Mouse (Mus musculus) frontal cortex, postnatal 36 days (tissue): ENCODE measurements at regions not wholly inside any gene's neighbourhood (a gene's known extent, or its start where the extent isn't known, plus 50 kb on each side); places are given as distances from the start of the nearest gene placed in this dataset.

ENCODE experiments used
- DNase-seq, 2 experiments: peaks; one replicate each; pipeline ENCODE4 v3.0.0; 2022; ENCODE audit warnings: low spot score in 2 of 2

- no peak for DNase-seq
Observed at GRCm38 (mm10) chr11:63394201-63394600, 265.4 kb downstream of the Pmp22 start.

DNA sequence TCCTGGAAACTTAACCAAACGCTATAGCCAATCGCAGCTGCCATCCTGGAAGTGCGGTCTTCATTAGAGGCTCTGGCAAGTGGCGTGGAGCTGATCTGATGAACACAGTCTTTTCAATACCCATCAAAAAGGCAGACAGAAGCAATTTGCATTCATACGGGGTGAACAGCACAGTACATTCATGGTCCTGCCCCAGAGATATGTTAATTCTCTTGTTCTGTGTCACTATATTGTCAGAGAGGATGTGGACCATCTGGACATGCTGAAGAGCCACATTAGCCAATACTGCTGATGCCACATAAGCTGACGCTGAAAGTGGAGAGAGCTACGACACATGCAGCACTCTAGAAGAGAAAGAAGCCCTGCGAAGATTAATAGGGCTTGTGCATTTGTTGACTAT is 267.6 kb downstream of the Pmp22 start:
- DNase-seq = no peak

DNA sequence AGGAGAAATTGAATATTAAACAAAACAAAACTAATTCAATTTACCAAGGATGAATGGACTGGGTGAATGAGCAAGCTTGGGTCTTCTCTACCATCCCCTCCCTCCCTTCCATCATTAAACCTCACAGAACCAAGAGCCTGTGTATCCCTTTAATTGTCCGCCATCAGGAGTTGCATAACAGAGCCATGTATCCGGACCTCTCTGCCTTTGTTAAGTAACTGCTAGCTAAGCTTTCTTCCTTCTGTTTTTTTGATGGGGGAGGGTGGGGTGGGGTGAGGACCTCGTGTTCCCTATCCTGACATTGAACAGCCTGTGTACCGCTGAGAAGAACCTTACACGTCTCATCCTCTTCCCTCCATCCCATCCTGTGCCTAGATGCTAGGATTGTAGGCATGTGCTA is 274.0 kb downstream of the Pmp22 start:
- no peak for DNase-seq

DNA sequence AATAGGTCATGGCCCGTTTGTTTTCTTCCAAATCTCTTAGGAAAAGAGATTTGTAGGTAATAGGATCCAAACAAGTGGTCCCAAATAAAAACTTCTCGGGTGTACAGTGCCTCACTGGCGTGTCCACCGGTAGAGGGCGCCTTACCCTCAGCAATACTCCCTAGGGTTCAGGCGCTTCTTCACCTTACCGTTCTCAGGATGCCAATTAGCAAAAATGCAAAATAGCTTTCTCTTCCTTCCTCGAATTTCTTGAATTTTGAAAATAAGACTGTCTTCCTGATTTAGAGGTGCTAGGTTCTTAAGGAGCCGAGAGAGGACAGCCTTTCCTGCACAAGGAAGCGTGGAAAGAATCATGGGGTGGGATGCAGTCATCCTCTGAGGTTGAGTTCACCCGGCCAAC is 275.9 kb downstream of the Pmp22 start:
- peak; percentile 75 to 80 for DNase-seq

- no peak for DNase-seq
Observed at GRCm38 (mm10) chr11:63409431-63409830, 280.6 kb downstream of the Pmp22 start.

GRCm38 (mm10) chr11:63410921-63411320 is 282.1 kb downstream of the Pmp22 start:
- no peak for DNase-seq

GRCm38 (mm10) chr11:63412364-63412991 is 283.7 kb downstream of the Pmp22 start:
- DNase-seq = no peak

DNA sequence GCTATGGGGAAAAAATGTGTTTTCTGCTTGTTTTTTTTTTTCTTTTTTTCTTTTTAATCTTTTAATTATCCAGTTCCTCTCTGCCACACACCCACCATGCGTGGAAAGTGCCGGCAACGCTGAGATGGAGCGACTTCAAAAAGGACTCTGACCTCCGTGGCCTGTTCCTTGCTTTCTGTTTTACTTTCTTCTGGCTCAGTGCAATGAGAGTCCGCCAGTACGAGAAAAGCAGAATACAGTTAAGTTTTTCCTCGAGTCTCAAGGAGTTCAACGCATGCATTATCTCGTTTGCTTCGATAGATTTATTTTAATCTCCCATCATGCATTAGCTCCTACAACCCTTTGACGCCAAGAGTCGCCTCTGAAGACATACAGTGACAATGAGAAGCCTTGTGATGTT is 284.3 kb downstream of the Pmp22 start:
- DNase-seq = no peak

DNA sequence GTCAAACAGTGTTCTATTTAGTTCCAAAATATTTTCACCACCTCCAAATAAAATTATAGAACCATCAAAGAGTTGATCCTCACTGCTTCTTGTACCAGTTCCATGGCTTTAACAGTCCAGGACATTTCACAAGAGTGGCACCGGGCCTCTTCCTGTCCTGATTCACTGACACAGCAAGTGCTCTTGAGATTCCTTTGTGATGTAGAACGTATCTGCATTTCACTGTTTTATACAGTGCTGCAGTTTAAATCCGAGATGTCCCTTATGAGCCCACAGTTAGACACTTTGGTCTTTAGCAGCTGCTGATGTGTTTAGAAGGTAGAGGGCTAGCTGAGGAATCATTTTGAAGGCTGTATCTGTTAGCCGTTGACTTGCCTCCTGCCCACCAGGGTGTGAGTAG is 284.8 kb downstream of the Pmp22 start:
- DNase-seq = no peak

DNA sequence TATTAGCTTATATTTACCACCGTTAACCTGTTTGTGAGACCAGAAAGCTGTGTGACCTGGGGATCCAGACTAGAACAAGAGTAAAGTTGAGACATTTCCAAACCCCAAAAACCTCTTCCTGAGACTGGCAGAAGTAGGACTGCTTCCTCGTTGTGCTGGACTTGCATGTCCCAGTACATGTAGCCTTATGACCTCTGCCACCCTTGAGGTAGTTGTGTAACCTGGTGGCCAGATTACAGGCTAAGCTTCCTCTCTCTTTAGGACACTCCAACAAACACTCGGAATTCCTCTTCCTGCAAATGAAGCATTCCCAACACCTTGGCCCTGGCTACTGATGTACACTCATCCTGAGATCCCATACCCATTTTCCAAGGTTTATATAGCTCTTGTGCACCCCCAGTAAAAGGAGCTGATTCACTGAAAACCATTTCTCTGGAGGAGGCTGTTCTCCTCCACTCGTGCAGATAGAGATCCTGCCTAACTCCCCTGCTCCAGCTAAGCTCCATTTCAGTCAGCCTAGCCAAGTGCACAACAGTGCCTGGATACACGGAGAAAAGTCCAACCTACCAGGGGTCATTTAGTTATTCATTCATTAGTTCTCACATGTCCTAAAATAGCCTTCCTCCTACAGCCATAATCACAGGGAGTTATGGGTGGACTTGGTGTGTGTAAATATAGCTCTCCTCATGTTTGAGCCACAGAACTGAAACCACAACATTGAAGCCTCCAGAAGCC is 289.4 kb downstream of the Pmp22 start:
- no peak for DNase-seq

- DNase-seq = no peak
Observed at GRCm38 (mm10) chr11:63420341-63420740, 291.6 kb downstream of the Pmp22 start.

- DNase-seq = no peak
Observed at GRCm38 (mm10) chr11:63422069-63422468, 293.3 kb downstream of the Pmp22 start.

GRCm38 (mm10) chr11:63424319-63424718 is 295.5 kb downstream of the Pmp22 start:
- no peak for DNase-seq

DNA sequence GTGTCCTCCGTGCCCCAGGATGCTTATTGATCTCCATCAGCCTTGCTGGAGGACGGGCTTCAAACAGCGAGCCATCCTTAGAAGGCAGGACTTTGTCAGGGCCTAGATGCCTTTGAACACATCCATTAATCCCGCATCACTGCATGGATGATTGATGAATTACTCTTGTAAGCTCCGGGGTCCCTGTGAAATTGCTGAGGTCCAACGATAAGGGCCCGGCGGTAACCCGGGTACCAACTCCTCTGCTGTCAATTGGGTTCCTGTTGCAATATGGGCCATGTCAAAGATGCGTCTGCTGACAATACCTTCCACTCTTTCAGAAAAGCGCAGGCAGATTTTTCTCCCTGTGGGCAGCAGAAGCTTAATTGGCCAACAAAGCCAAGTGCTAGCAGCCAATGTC is 297.0 kb downstream of the Pmp22 start:
- no peak for DNase-seq

GRCm38 (mm10) chr11:63453786-63454185 is 325.0 kb downstream of the Pmp22 start:
- DNase-seq = no peak

DNA sequence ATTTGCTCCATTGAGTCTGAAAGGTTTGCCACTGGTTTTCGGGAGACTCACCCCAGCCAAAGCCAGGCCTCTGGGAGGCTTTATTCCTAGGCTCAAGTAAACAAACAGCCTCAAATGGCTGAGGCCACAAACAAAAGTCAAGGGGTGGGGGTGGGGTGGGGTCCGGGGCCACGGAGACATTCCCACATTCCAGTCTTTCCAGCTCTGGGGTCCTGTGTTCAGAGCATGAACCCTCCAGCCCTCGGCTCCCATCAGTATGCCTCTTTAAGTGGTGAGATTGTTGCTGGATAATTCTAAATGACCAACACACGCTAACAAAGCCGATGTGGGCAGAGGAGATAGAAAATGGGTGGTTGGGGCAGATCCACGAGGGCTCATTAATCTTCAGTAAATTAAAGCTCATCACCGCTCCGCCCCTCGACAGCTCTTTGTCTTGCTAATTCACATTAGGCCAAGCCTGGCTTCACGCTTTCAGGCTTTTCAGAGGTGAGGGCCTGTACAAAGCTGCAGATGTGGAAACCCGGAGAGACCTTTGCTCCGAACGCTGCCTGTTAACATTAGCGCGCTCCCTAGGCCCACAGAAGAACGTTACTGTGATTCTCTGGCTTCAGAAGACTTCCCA is 326.2 kb downstream of the Pmp22 start:
- DNase-seq = no peak

DNA sequence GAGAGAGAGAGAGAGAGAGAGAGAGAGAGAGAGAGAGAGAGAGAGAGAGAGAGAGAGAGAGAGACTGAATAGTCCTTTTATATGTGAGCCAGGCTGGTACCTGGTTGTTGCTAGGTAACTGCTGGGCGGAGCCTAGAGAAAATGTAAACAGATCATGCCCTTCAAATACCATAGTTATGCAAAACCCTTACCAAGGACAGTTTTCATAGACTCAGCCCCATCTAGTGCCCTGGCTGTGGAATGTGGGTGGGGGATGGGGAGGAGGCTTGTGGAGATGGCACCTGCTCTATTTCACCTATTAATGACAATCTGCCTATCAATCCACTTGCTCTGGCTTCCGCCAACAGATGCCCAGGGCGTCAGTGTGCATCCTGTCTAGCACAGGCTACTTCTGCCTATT is 327.6 kb downstream of the Pmp22 start:
- no peak for DNase-seq

GRCm38 (mm10) chr11:63457250-63457649 is 328.5 kb downstream of the Pmp22 start:
- DNase-seq = no peak

GRCm38 (mm10) chr11:63460146-63460545 is 331.4 kb downstream of the Pmp22 start:
- no peak for DNase-seq

- no peak for DNase-seq
Observed at GRCm38 (mm10) chr11:63463797-63464331, 335.1 kb downstream of the Pmp22 start.

DNA sequence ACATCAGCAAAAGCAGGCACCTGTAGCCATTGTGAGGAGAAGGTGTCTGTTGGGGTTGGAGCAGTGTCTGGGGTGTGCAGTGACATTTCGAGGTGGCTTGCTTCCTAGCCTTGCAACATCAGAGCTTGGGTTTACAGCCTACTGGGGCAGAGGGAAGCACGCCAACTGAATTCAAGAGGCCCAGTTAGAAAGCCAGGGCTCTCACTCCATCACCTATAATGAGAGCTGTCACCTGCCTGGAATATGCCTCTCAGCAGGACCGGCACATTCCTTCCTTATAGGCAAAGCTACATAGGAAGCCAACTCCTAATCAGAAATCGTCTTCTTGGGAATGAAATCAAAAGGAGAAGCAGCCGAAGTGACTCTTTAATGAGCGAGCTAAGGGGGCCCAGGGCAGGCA is 337.2 kb downstream of the Pmp22 start:
- no peak for DNase-seq

GRCm38 (mm10) chr11:63466541-63466940 is 337.8 kb downstream of the Pmp22 start:
- DNase-seq = no peak

DNA sequence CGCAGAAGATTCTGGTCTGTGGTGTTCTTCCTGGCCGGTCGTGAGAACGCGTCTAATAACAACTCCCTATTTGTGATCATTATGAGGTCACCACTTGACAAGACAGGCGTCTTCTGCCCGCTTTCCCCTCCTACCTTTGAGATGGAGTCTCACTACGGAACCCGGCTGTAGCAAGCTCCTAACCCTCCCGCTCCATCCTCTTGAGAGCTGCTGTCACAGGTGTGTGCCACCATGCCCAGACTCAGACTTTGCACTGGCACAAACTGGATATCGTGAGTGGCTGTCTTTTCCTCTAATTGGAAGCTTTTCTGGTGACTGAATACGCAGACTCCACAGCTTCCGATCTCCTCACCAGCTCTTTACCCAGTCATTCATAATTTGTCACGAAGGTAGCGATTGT is 346.0 kb downstream of the Pmp22 start:
- DNase-seq = no peak
